Mouse (Mus musculus) forebrain, embryonic 11.5 days (tissue): ENCODE results near the gene Olfr350. TPM values are rescaled to one million over a fixed set of nuclear protein-coding genes. Genes with fewer than 3 reads are reported as not detected.

Source experiments
- ATAC-seq: fragments of 200-750 bp; cut with Nextera tagmentation; replicated peaks from 2 replicates; pipeline ENCODE4 v1.8.0; 2017; ENCODE audit warnings: moderate TSS enrichment; ENCODE audit not compliant: low FRiP score
- DNase-seq: peaks from one replicate; pipeline ENCODE4 v3.0.0-alpha.2; 2017; ENCODE audit warnings: low spot score
- H3K27ac ChIP-seq: fragments of 300-500 bp; sonication (generic); 2 replicates; pipeline ENCODE4 v1.5.1; 2014; ENCODE audit warnings: low read depth, low read length
- H3K27me3 ChIP-seq: fragments of 300-500 bp; sonication (generic); 2 replicates; pipeline ENCODE4 v1.6.1; 2014; ENCODE audit warnings: mild to moderate bottlenecking, low read length, mixed read lengths; ENCODE audit not compliant: control insufficient read depth, insufficient read depth
- H3K36me3 ChIP-seq: fragments of 300-500 bp; sonication (generic); 2 replicates; pipeline ENCODE4 v1.6.1; 2014; ENCODE audit warnings: mild to moderate bottlenecking, low read length, moderate library complexity, mixed read lengths; ENCODE audit not compliant: control insufficient read depth, insufficient read depth
- H3K4me1 ChIP-seq: fragments of 300-500 bp; sonication (generic); replicated peaks from 2 replicates; pipeline ENCODE4 v1.6.1; 2014; ENCODE audit warnings: low read length, mixed read lengths; ENCODE audit not compliant: control insufficient read depth, insufficient read depth
- H3K4me2 ChIP-seq: fragments of 300-500 bp; sonication (generic); 2 replicates; pipeline ENCODE4 v1.6.1; 2014; ENCODE audit warnings: low read depth, mild to moderate bottlenecking, low read length, moderate library complexity, mixed read lengths; ENCODE audit not compliant: severe bottlenecking
- H3K4me3 ChIP-seq: fragments of 300-500 bp; sonication (generic); 2 replicates; pipeline ENCODE4 v1.5.1; 2014; ENCODE audit warnings: low read depth, low read length
- H3K9ac ChIP-seq: fragments of 300-500 bp; sonication (generic); 2 replicates; pipeline ENCODE4 v1.6.1; 2014; ENCODE audit warnings: low read length
- H3K9me3 ChIP-seq: fragments of 300-500 bp; sonication (generic); 2 replicates; pipeline ENCODE4 v1.6.1; 2016; ENCODE audit warnings: low read length, mixed read lengths; ENCODE audit not compliant: control insufficient read depth
- WGBS: fragments of 180-500 bp; shearing (Covaris S2); extraction: QIAGEN DNeasy Blood & Tissue Kit; methylation state at CpG from one replicate; pipeline ENCODE4 v1.1.7; 2014; 5-methylcytosine and 5-hydroxymethylcytosine counted together
- polyA plus RNA-seq: library from polyadenylated mRNA; unstranded; fragments of >200 nt; fragmentation: Nextera tagmentation; extraction: Ambion mirVana; gene quantifications from 2 replicates; pipeline ENCODE4 v1.2.1, GENCODE M21; 2014

Olfr350 gene
- polyA plus RNA-seq = not detected in 2 replicates

DNA sequence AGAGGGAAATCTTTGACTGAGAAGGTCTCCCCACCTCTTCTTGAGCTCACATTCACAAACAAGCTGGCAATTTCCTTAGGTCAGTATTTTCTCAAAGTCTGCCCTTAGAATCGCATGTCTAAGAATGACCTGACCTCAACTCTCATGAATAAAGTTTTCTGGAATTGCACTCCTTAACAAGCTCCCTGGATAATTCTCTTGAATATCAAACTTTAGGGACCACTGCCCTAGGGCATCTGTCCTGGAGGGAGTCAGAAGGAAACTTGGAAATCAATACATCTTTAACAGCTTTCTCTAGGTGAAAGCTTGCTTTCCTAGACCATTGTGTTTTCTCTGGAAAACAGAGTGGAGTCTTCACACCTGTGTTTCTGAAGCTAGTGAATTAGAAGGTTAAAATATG, at the start of gene Olfr350:
Gene Olfr350 (plus strand): TSS at position 301 of the 400 bp plus-strand sequence.
- DNase-seq (no peak), ATAC-seq (no peak)
- Histone ChIP-seq H3K9ac (no peak within 1 kb of the TSS), H3K4me3 (no peak within 1 kb of the TSS), H3K36me3 (no peaks in the 10 kb centered on the region), H3K27ac (no peak within 1 kb of the TSS), H3K9me3 (peaks cover 2% of the 10 kb centered on the region; the same call in 1 of the 2 replicates), H3K27me3 (no peaks in the 10 kb centered on the region), H3K4me2 (no peak within 1 kb of the TSS), H3K4me1 (no peaks in the 10 kb centered on the region)
- WGBS = 90% methylated on average over 1 of the region's 1 CpGs

DNA sequence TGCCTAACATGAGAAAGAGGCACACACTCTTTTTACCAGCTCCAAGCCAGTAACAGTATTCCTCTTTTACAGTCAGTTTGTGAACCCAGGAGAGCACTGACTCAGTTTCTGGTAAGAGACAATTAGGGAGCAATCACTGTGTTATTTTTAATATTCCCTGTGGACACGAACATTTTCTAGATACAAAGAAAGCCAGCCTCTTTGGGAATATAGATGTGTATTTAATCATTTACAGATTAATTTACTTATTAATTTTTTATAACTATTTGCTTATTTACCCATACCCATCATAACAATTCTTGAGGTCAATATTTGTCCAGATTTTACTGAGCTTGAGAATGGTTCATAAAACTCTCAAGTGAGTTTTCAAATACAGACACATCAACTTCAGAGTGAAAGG, 29.2 kb upstream of the Olfr350 start, which contains the start of gene Olfr3:
Gene Olfr3 (minus strand): TSS at position 101 of the 400 bp plus-strand sequence.
- DNase-seq = no peak
- Histone ChIP-seq H3K4me2 (no peak within 1 kb of the TSS), H3K27me3 (no peaks in the 10 kb centered on the region), H3K27ac (no peak within 1 kb of the TSS), H3K36me3 (no peaks in the 10 kb centered on the region), H3K4me1 (no peaks in the 10 kb centered on the region), H3K9me3 (peaks cover 2% of the 10 kb centered on the region; the same call in 1 of the 2 replicates), H3K9ac (no peak within 1 kb of the TSS), H3K4me3 (no peak within 1 kb of the TSS)
- ATAC-seq = no peak
- 79% methylated on average over 1 of the region's 1 CpGs for whole genome bisulfite sequencing

DNA sequence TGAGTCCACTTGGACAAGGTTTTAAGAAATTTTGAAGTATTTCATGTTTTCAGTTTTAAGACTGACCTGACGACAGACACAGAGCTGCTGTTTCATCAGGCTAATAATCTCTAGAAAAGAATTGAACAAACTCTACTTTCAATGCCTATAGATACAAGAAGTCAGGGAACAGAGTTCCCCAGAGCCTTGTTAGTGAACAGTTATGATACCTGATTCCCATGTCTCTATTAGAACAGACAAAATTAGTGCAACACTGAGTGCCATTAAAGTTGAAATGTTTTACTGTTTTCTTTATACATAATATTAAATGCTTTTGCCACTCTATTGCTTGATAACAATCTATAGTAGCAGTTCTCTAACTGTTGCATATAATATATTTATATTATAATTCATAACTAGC, 16.4 kb downstream of the Olfr350 start, which contains the start of gene Olfr351:
Gene Olfr351 (minus strand): TSS at position 101 of the 400 bp plus-strand sequence.
- Histone ChIP-seq H3K4me2 (no peak within 1 kb of the TSS), H3K4me3 (no peak within 1 kb of the TSS), H3K9ac (no peak within 1 kb of the TSS), H3K4me1 (no peaks in the 10 kb centered on the region), H3K9me3 (no peaks in the 10 kb centered on the region; the same call in 1 of the 2 replicates), H3K27me3 (no peaks in the 10 kb centered on the region), H3K27ac (no peak within 1 kb of the TSS), H3K36me3 (no peaks in the 10 kb centered on the region)
- WGBS = 80% methylated on average over 1 of the region's 1 CpGs
- ATAC-seq (no peak), DNase-seq (no peak)

DNA sequence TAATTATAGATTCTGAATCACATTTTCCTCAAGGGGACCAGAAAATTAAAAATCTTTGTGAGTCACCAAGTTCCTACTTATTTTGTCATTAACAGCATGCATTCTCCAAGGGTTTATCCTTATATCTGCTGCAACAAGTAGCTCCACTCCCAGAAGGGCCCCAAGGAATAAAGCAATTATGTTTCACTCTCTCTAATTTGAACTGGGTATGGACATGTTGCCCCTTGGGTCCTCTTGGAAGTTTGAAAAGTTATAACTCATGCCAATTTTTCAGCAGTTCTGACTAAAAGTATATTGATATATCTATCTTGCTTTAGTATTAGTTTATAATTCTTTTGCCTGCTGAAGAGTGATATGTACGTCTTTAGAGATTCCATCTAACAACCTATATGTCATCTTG, 22.1 kb downstream of the Olfr350 start, which contains the start of gene Olfr352:
Gene Olfr352 (plus strand): TSS at position 301 of the 400 bp plus-strand sequence.
- H3K9me3 ChIP-seq = no peaks in the 10 kb centered on the region; the same call in none of the 2 replicates
- WGBS = 91% methylated on average over 1 of the region's 1 CpGs

DNA sequence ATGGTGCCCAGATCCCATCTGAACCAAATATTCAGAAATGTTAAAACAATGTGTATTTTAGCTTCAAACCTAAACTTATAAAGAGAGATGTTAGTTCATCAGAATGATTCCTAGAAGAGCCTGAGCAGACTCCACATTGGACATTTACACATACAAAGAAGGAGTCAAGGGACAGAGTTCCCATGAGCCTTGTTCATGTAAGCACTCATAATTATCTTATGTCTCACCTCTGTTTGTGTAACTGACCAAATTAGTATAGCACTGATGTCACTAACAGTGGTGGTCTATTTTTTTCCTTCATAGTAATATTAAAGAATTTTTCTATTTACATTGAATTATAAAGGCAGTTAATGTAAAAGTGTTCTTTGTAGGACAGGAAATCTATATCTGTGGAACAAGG, 46.7 kb downstream of the Olfr350 start, which contains the start of gene Olfr353:
Gene Olfr353 (minus strand): TSS at position 101 of the 400 bp plus-strand sequence.
- DNase-seq (no peak), ATAC-seq (no peak)
- H3K4me1 ChIP-seq = no peaks in the 10 kb centered on the region
- peaks cover 4% of the 10 kb centered on the region; the same call in 1 of the 2 replicates for H3K9me3 ChIP-seq
- no peaks in the 10 kb centered on the region for H3K36me3 ChIP-seq
- H3K27me3 ChIP-seq = no peaks in the 10 kb centered on the region
- H3K4me2 ChIP-seq = no peak within 1 kb of the TSS
- H3K4me3 ChIP-seq = no peak within 1 kb of the TSS
- no peak within 1 kb of the TSS for H3K27ac ChIP-seq
- no peak within 1 kb of the TSS for H3K9ac ChIP-seq

More for the DNA sequence above, 22.1 kb downstream of the Olfr350 start, which contains the start of gene Olfr352:
- DNase-seq = no peak
- H3K4me2 ChIP-seq = no peak within 1 kb of the TSS
- H3K4me3 ChIP-seq = no peak within 1 kb of the TSS
- no peaks in the 10 kb centered on the region for H3K27me3 ChIP-seq
- H3K36me3 ChIP-seq = no peaks in the 10 kb centered on the region
- no peak within 1 kb of the TSS for H3K27ac ChIP-seq
- no peaks in the 10 kb centered on the region for H3K4me1 ChIP-seq
- no peak for ATAC-seq
- no peak within 1 kb of the TSS for H3K9ac ChIP-seq

DNA sequence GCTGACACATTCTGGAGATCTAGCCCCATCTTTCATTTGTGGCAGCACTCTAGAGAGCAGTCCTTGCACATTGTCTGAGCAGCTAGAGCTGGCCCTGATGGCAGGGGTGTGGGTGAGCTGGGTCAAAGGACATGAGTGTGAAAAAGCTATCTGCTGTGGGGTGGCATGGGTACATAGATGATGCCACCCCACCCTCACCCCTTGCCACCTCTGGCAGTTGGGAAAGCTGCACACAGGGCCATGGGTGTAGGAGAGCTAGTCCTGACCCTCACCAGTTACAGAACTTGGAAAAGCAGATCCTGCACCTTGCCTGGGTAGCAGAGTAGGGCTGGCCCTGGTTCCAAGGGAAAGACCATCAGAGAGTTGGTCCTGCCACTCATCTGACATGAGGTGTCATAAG, 51.0 kb downstream of the Olfr350 start:
- Histone ChIP-seq H3K27me3 (no peaks in the 10 kb centered on the region), H3K4me3 (no peak overlapping the region), H3K36me3 (no peaks in the 10 kb centered on the region), H3K4me2 (no peak overlapping the region), H3K4me1 (no peaks in the 10 kb centered on the region), H3K9ac (no peak overlapping the region), H3K9me3 (peaks cover 4% of the 10 kb centered on the region; the same call in 1 of the 2 replicates), H3K27ac (no peak overlapping the region)
- DNase-seq = no peak
- no peak for ATAC-seq

Other genes with a start within 250 kb of the Olfr350 start
- not detected in 2 replicates for gene Olfr345, start 206.3 kb upstream of the Olfr350 start, polyA plus RNA-seq
- gene Olfr346, start 160.5 kb upstream of the Olfr350 start, polyA plus RNA-seq = not detected in 2 replicates
- not detected in 2 replicates for gene Olfr347, start 114.4 kb upstream of the Olfr350 start, polyA plus RNA-seq
- not detected in 2 replicates for gene Olfr348, start 62.0 kb upstream of the Olfr350 start, polyA plus RNA-seq
- not detected in 2 replicates for gene Olfr50, start 55.8 kb upstream of the Olfr350 start, polyA plus RNA-seq
- gene Olfr3, start 29.3 kb upstream of the Olfr350 start, polyA plus RNA-seq = not detected in 2 replicates
- gene Olfr351, start 16.4 kb downstream of the Olfr350 start, polyA plus RNA-seq = not detected in 2 replicates
- gene Olfr352, start 22.1 kb downstream of the Olfr350 start, polyA plus RNA-seq = not detected in 2 replicates
- gene Olfr353, start 46.6 kb downstream of the Olfr350 start, polyA plus RNA-seq = not detected in 2 replicates
- gene Olfr354, start 59.4 kb downstream of the Olfr350 start, polyA plus RNA-seq = not detected in 2 replicates
- gene Olfr355, start 82.6 kb downstream of the Olfr350 start, polyA plus RNA-seq = not detected in 2 replicates
- not detected in 2 replicates for gene Olfr356, start 90.8 kb downstream of the Olfr350 start, polyA plus RNA-seq
- not detected in 2 replicates for gene Olfr357, start 147.5 kb downstream of the Olfr350 start, polyA plus RNA-seq
- gene Olfr358, start 163.0 kb downstream of the Olfr350 start, polyA plus RNA-seq = not detected in 2 replicates
- not detected in 2 replicates for gene Olfr360, start 219.4 kb downstream of the Olfr350 start, polyA plus RNA-seq
- not detected in 2 replicates for gene Olfr361, start 243.0 kb downstream of the Olfr350 start, polyA plus RNA-seq